Mouse (Mus musculus): ENCODE data around the gene Sox10. TPM values are rescaled to one million over a fixed set of nuclear protein-coding genes. Genes with fewer than 3 reads are reported as not detected.
A peak's percentile ranks its signal among the peaks of the same experiment; 100 is the strongest.

Sox10 gene
- polyA plus RNA-seq, 1 experiment from 2014 or later = 8.0 TPM

GRCm38 (mm10) chr15:79135332-79135731, 29.7 kb downstream of the Sox10 start:
- H3K36me3 ChIP-seq = peaks cover 45% of the 10 kb centered on the region
- H3K9me3 ChIP-seq = no peaks in the 10 kb centered on the region
- H3K9ac ChIP-seq = no peak overlapping the region; the same call in 1 of the 2 replicates
- 70% methylated on average over 9 of the region's 9 CpGs for WGBS
- 0 out of 2 replicates have a peak, but pooled peaks have one; percentile 50 for ATAC-seq (ENCODE audit: insufficient number of reproducible peaks, insufficient read depth, low FRiP score, low TSS enrichment, low read depth)
- no peaks in the 10 kb centered on the region; the same call in 1 of the 2 replicates for H3K27me3 ChIP-seq
- H3K27ac ChIP-seq = no peak overlapping the region
- H3K4me2 ChIP-seq = no peak overlapping the region
- H3K4me3 ChIP-seq = no peak overlapping the region
- peaks cover 10% of the 10 kb centered on the region for H3K4me1 ChIP-seq

- H3K27ac ChIP-seq = no peak overlapping the region
- no peaks in the 10 kb centered on the region for H3K27me3 ChIP-seq
- no peak overlapping the region for H3K9ac ChIP-seq
- H3K4me3 ChIP-seq = no peak overlapping the region
- peaks cover 4% of the 10 kb centered on the region; the same call in 1 of the 2 replicates for H3K4me1 ChIP-seq
- H3K36me3 ChIP-seq = peaks cover 52% of the 10 kb centered on the region
- 86% methylated on average over 9 of the region's 9 CpGs for WGBS
- H3K4me2 ChIP-seq = no peak overlapping the region
- no peaks in the 10 kb centered on the region for H3K9me3 ChIP-seq
- ATAC-seq (ENCODE audit: insufficient number of reproducible peaks, insufficient read depth, low FRiP score, low TSS enrichment, low read depth) = no peak
Measured at GRCm38 (mm10) chr15:79134496-79135270, 30.4 kb downstream of the Sox10 start.

DNA sequence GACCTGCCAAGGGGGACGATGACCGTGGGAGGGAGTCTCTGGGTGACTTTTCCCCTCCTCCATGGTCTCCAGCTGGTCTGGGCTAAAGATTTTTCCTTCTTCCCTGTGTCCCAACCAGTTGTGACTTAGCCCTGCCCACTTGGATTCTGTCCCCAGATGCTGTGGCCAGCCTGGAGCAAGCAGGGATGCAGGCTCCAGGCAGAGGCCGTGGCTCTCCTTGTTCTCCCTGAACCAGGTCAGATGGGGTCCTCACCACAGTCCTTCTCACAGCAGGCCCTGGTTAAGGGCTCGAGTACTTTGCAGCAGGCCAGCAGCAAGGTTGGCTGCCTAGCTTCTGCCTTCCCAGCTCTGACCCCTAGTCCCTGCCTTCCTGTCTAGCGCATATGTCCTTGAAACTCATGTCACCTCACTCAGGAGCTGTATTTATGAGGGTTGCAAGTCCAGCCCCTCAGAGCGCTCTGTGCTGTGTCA, 31.8 kb downstream of the Sox10 start:
- no peak for ATAC-seq (ENCODE audit: insufficient number of reproducible peaks, insufficient read depth, low FRiP score, low TSS enrichment, low read depth)
- H3K9ac ChIP-seq = no peak overlapping the region
- H3K36me3 ChIP-seq = peaks cover 62% of the 10 kb centered on the region
- no peak overlapping the region for H3K27ac ChIP-seq
- no peak overlapping the region for H3K4me3 ChIP-seq
- no peaks in the 10 kb centered on the region for H3K27me3 ChIP-seq
- H3K9me3 ChIP-seq = 0 out of 2 replicates have a peak, but pooled peaks cover under 1% of the 10 kb centered on the region
- peaks cover 4% of the 10 kb centered on the region; the same call in 1 of the 2 replicates for H3K4me1 ChIP-seq
- no peak overlapping the region for H3K4me2 ChIP-seq
- WGBS = 86% methylated on average over 6 of the region's 6 CpGs

DNA sequence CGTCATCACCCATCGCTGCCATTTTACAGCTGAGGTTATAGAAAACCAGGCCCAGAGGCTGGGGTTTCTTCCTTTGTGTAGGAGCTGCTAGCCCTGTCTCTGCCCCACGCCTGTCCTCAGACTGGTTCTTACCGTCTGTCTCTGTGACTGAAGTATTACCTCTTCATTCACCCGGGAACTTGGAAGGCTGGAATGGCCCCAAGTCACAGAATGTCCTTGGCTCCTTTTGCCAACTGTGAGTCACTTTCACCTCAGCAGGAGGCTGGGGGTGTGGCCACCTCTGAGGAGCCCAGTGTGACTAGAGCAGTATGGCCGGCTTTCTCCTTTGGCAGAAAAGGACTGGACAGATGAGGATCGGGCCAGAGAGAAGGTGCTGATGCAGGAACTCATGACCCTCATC, 33.6 kb downstream of the Sox10 start:
- Histone ChIP-seq H3K4me2 (no peak overlapping the region), H3K9me3 (peaks cover 6% of the 10 kb centered on the region; the same call in 1 of the 2 replicates), H3K4me3 (no peak overlapping the region), H3K27me3 (no peaks in the 10 kb centered on the region), H3K9ac (no peak overlapping the region), H3K4me1 (peaks cover 4% of the 10 kb centered on the region; the same call in 1 of the 2 replicates), H3K27ac (no peak overlapping the region), H3K36me3 (peaks cover 79% of the 10 kb centered on the region)
- no peak for ATAC-seq (ENCODE audit: insufficient number of reproducible peaks, insufficient read depth, low FRiP score, low TSS enrichment, low read depth)
- WGBS = 73% methylated on average over 7 of the region's 7 CpGs

DNA sequence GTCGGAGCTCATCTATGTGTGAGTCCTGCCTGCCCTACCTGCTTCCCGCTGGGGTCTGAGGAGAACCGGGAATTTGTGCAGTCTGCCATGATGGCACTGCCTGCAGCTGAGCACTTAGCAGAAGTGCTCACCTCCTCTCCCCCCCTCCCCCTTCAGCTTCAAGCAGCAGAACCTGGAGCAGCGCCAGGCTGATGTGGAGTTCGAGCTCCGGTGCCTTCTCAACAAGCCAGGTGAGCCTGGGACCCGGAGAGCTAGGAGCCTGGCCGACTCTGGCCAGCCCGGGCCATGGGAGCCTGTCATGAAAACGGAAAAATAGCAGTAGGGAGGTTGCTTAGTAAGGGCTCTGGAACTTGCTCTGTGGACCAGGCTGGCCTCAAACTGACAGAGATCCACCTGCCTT, 34.3 kb downstream of the Sox10 start:
- peaks cover 6% of the 10 kb centered on the region; the same call in 1 of the 2 replicates for H3K9me3 ChIP-seq
- H3K27ac ChIP-seq = no peak overlapping the region
- 87% methylated on average over 10 of the region's 10 CpGs for WGBS
- H3K4me3 ChIP-seq = no peak overlapping the region
- H3K4me2 ChIP-seq = no peak overlapping the region
- no peak for ATAC-seq (ENCODE audit: insufficient number of reproducible peaks, insufficient read depth, low FRiP score, low TSS enrichment, low read depth)
- no peaks in the 10 kb centered on the region for H3K27me3 ChIP-seq
- peaks cover 4% of the 10 kb centered on the region; the same call in 1 of the 2 replicates for H3K4me1 ChIP-seq
- no peak overlapping the region for H3K9ac ChIP-seq
- H3K36me3 ChIP-seq = peaks cover 86% of the 10 kb centered on the region

DNA sequence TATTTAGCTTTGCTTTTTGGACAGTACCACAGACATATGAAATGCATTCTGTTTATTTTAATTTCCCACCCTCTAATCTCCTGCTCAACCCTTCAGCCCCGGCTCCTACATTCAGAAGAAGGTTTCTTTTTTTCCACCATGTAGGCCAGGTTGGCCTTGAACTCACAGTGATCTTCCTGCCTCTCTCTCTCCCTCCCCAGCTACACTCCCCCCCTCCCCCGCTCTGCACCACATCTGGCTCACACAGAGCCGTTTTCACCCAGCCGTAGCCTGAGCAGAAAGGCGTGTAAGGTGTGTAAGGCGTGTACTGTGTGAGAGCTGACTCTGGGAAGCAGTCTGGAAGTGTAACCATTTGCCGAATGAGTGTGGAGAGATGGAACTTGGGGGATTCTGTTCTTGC, 35.7 kb downstream of the Sox10 start:
- peaks cover 95% of the 10 kb centered on the region for H3K36me3 ChIP-seq
- no peak overlapping the region for H3K4me2 ChIP-seq
- no peak overlapping the region for H3K27ac ChIP-seq
- WGBS = 77% methylated on average over 7 of the region's 7 CpGs
- H3K9me3 ChIP-seq = peaks cover 6% of the 10 kb centered on the region; the same call in 1 of the 2 replicates
- no peak overlapping the region for H3K4me3 ChIP-seq
- no peak overlapping the region for H3K9ac ChIP-seq
- H3K4me1 ChIP-seq = no peaks in the 10 kb centered on the region
- ATAC-seq (ENCODE audit: insufficient number of reproducible peaks, insufficient read depth, low FRiP score, low TSS enrichment, low read depth) = no peak
- no peaks in the 10 kb centered on the region for H3K27me3 ChIP-seq

GRCm38 (mm10) chr15:79128208-79128607, 36.8 kb downstream of the Sox10 start:
- ATAC-seq (ENCODE audit: insufficient number of reproducible peaks, insufficient read depth, low FRiP score, low TSS enrichment, low read depth) = no peak
- Histone ChIP-seq H3K36me3 (peaks cover 95% of the 10 kb centered on the region), H3K4me2 (no peak overlapping the region), H3K27ac (no peak overlapping the region), H3K9ac (no peak overlapping the region), H3K4me3 (no peak overlapping the region), H3K27me3 (no peaks in the 10 kb centered on the region), H3K4me1 (no peaks in the 10 kb centered on the region), H3K9me3 (peaks cover 6% of the 10 kb centered on the region; the same call in 1 of the 2 replicates)
- WGBS = 92% methylated on average over 5 of the region's 5 CpGs

DNA sequence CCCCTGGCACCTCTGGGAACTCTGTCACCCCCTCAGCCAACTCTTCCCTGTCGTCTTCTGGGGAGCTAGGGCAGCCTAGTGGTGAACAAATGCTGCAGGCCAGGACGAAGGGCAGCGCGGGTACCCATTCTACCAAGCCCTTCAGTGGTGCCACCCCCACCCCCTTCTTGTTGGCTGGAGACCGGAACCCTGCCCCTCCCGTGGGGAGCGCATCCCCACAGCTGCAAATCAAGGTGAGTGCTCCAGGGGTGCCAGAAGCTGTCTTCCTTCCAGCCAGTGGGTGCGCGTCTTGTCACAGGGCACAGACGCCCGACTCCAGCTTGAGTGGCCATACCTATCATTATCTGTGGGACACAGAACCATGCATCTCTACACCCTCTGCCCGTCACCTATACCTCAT, 37.9 kb downstream of the Sox10 start:
- Histone ChIP-seq H3K4me3 (no peak overlapping the region), H3K9me3 (peaks cover 6% of the 10 kb centered on the region; the same call in 1 of the 2 replicates), H3K9ac (no peak overlapping the region), H3K36me3 (peaks cover 95% of the 10 kb centered on the region), H3K4me2 (no peak overlapping the region), H3K27ac (no peak overlapping the region), H3K4me1 (no peaks in the 10 kb centered on the region), H3K27me3 (no peaks in the 10 kb centered on the region)
- ATAC-seq (ENCODE audit: insufficient number of reproducible peaks, insufficient read depth, low FRiP score, low TSS enrichment, low read depth) = no peak
- WGBS = 93% methylated on average over 12 of the region's 12 CpGs

GRCm38 (mm10) chr15:79126217-79126932, 38.7 kb downstream of the Sox10 start:
- 81% methylated on average over 13 of the region's 13 CpGs for WGBS
- no peaks in the 10 kb centered on the region for H3K27me3 ChIP-seq
- no peak overlapping the region for H3K4me3 ChIP-seq
- peaks cover 6% of the 10 kb centered on the region; the same call in 1 of the 2 replicates for H3K9me3 ChIP-seq
- ATAC-seq (ENCODE audit: insufficient number of reproducible peaks, insufficient read depth, low FRiP score, low TSS enrichment, low read depth) = no peak
- H3K36me3 ChIP-seq = peaks cover 95% of the 10 kb centered on the region
- H3K4me1 ChIP-seq = no peaks in the 10 kb centered on the region
- no peak overlapping the region for H3K27ac ChIP-seq
- H3K4me2 ChIP-seq = no peak overlapping the region
- H3K9ac ChIP-seq = no peak overlapping the region

- Histone ChIP-seq H3K27ac (no peak overlapping the region), H3K9ac (no peak overlapping the region), H3K27me3 (no peaks in the 10 kb centered on the region), H3K4me1 (no peaks in the 10 kb centered on the region), H3K36me3 (peaks cover 95% of the 10 kb centered on the region), H3K4me2 (no peak overlapping the region), H3K4me3 (no peak overlapping the region), H3K9me3 (peaks cover 6% of the 10 kb centered on the region; the same call in 1 of the 2 replicates)
- WGBS = 82% methylated on average over 10 of the region's 10 CpGs
- ATAC-seq (ENCODE audit: insufficient number of reproducible peaks, insufficient read depth, low FRiP score, low TSS enrichment, low read depth) = no peak
Measured at GRCm38 (mm10) chr15:79124331-79124875, 40.6 kb downstream of the Sox10 start.

DNA sequence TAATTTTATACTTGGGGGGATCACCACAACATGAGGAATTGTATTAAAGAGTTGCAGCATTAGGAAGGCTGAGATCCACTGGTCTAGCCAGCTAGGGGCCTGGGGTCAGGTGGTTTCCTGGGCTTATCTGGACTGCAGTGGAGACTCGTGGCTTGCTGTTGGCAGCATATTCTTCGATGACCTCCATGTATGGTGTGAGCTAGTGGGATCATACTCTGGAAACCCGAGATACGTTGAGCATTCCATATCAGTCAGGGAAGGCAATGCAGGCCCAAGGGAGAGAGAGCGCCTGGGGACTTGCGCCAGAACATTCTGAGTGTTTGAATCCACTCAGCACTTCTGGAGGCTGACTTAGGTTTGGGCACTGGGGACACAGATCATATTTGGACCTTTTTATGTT, 41.3 kb downstream of the Sox10 start:
- Histone ChIP-seq H3K9me3 (peaks cover 6% of the 10 kb centered on the region; the same call in 1 of the 2 replicates), H3K27ac (no peak overlapping the region), H3K4me3 (no peak overlapping the region), H3K4me2 (no peak overlapping the region), H3K4me1 (no peaks in the 10 kb centered on the region), H3K9ac (no peak overlapping the region), H3K27me3 (no peaks in the 10 kb centered on the region), H3K36me3 (peaks cover 98% of the 10 kb centered on the region)
- 86% methylated on average over 6 of the region's 6 CpGs for WGBS
- ATAC-seq (ENCODE audit: insufficient number of reproducible peaks, insufficient read depth, low FRiP score, low TSS enrichment, low read depth) = no peak
